In the genomic region with DNA sequence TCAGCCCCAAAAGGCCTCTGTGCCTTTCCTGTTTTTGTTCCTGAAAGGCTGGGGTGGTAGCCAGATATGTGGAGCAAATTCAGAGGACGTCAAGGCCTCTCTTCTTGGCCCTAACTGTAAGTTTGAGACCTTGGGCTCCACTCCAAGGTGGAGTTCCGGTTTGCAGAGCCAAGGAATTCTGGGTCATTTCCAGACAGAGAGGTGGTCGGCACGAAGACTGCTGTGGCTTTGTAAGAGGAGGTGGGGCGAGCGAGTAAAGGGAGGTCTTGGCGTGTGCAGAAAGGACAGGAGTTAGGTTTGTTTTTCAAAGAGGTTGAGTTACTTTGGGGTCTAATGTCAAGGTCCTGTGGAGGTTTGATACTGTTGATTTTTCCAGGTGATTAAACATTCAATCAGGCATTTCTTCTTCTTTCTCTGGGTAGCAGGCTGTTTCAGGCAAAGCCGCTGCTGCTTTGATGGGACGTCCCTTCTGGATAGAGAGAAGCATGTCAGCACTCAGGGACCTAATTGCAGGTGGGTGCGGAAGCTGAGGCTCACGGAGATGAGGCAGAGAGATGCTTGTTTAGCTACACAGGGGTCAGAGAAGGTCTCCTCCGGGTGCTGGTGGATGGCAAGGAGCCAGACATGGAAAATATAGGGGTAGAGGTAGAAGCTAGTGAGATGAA, we compare ENCODE assay signal across 9 mouse cellular contexts. TPM values are rescaled to one million over a fixed set of nuclear protein-coding genes. Genes with fewer than 3 reads are reported as not detected.
DNase-seq lines count a peak whose midpoint lies in the region; ATAC-seq and TF ChIP-seq lines count a peak whose summit lies in the region.
"Had no signal": no experiment of that assay in that cellular context is flagged by ENCODE, and none has a peak within 500 bp of the region (broad histone marks: within the 10 kb centered on the region; RNA-seq: fewer than 3 reads in every experiment).

No protein-coding gene starts in this region.

- no peaks in the 10 kb centered on the region for H3K27me3 ChIP-seq in lung, embryonic 15.5 days

- H3K4me2 ChIP-seq in lung, embryonic 15.5 days, result no peak overlapping the region

- no peaks in the 10 kb centered on the region for H3K36me3 ChIP-seq in lung, embryonic 15.5 days

- DNase-seq in cerebellum, postnatal 10 days, result peak; percentile 84 to 86
- DNase-seq in cerebellum, adult 18-20 months, result no peak
- DNase-seq in lung, postnatal 14 days, result no peak
- DNase-seq in heart, postnatal 14 days, result peak; percentile 61 to 74
- DNase-seq in right cerebral cortex, postnatal 4 days, result no peak

- no peak for TF ChIP-seq POLR2A in olfactory bulb, adult 2 months (IDR thresholded peaks at IDR 0.05; ENCODE audit: insufficient read depth, low read depth, low read length)

- H3K4me1 ChIP-seq in lung, embryonic 15.5 days, result peaks cover 53% of the 10 kb centered on the region
- peaks cover 30% of the 10 kb centered on the region for H3K4me1 ChIP-seq in olfactory bulb, adult 2 months (ENCODE audit: control insufficient read depth, insufficient read depth, low read length)

- H3K4me3 ChIP-seq in lung, embryonic 15.5 days, result no peak overlapping the region
- H3K4me3 ChIP-seq in olfactory bulb, adult 2 months (ENCODE audit: insufficient read depth, low read depth, low read length), result no peak overlapping the region
- H3K4me3 ChIP-seq: megakaryocyte, embryonic 14.5 days had no signal

- 33% methylated on average over 12 of the region's 12 CpGs for WGBS in lung, embryonic 15.5 days
- 36% methylated on average over 12 of the region's 12 CpGs for WGBS in olfactory bulb, adult 2 months

- no peak overlapping the region for H3K9ac ChIP-seq in lung, embryonic 15.5 days

- ATAC-seq in lung, embryonic 15.5 days (ENCODE audit: borderline replicate concordance, extremely low read depth, low FRiP score, low TSS enrichment), result no peak
- ATAC-seq in erythroblast, adult 5-6 weeks (replicated peaks; ENCODE audit: low FRiP score, poor library complexity, severe bottlenecking), result no peak

- 0 out of 2 replicates have a peak overlapping the region, but pooled peaks have one; percentile 6 for H3K27ac ChIP-seq in lung, embryonic 15.5 days
- H3K27ac ChIP-seq in olfactory bulb, adult 2 months (ENCODE audit: insufficient read depth, low read depth, low read length), result peak overlapping the region; percentile 50; the same call in 1 of the 2 replicates

- no peaks in the 10 kb centered on the region for H3K9me3 ChIP-seq in lung, embryonic 15.5 days
- H3K9me3 ChIP-seq: megakaryocyte, embryonic 14.5 days had no signal

- no peak for TF ChIP-seq CTCF in olfactory bulb, adult 2 months (IDR thresholded peaks at IDR 0.05; ENCODE audit: insufficient read depth, low read depth, low read length)

- intact Hi-C loops in heart, postnatal 14 days (cut with DNase I), result no loop called here

RNA-seq across cellular contexts. Expression of gene Eepd1, which starts 6.2 kb away (rescaled TPM):
- 10.6 and 10.9 TPM in 2 replicates for polyA plus RNA-seq in lung, embryonic 15.5 days (2015; fragmentation: Nextera tagmentation; extraction: Ambion mirVana)
- 10 to 100 TPM; 23.2 to 24.0 TPM for total RNA-seq in heart, postnatal 14 days (2021)
- polyA plus RNA-seq in olfactory bulb, adult 2 months (2012; ENCODE audit: insufficient read depth, insufficient read length, low replicate concordance, missing spikeins), result not detected in 2 replicates
- 0.42 and 0.77 TPM in 2 replicates for total RNA-seq in erythroblast, adult 5-6 weeks (2015; ENCODE audit: low replicate concordance)
- total RNA-seq in erythroblast, adult 5-6 weeks (2017; ENCODE audit: low replicate concordance), result 0.26 and 0.42 TPM in 2 replicates

Comparison
In these comparisons a context has a peak if more than half of its experiments do, and no peak if none do; other contexts are left out.
1. DNase-seq: peak in cerebellum, postnatal 10 days (2 of 2) and heart, postnatal 14 days (2 of 2); none in cerebellum, adult 18-20 months (0 of 2), lung, postnatal 14 days (single experiment) and right cerebral cortex, postnatal 4 days (single experiment).
2. RNA of gene Eepd1, which starts 6.2 kb away (total RNA-seq): 23.2 to 24.0 TPM in heart, postnatal 14 days; 0.26 to 0.77 TPM in erythroblast, adult 5-6 weeks; every median in the first group is over 10 times any median in the second.